Mouse (Mus musculus): Measurements from ENCODE around the gene Gm10837.

DNA sequence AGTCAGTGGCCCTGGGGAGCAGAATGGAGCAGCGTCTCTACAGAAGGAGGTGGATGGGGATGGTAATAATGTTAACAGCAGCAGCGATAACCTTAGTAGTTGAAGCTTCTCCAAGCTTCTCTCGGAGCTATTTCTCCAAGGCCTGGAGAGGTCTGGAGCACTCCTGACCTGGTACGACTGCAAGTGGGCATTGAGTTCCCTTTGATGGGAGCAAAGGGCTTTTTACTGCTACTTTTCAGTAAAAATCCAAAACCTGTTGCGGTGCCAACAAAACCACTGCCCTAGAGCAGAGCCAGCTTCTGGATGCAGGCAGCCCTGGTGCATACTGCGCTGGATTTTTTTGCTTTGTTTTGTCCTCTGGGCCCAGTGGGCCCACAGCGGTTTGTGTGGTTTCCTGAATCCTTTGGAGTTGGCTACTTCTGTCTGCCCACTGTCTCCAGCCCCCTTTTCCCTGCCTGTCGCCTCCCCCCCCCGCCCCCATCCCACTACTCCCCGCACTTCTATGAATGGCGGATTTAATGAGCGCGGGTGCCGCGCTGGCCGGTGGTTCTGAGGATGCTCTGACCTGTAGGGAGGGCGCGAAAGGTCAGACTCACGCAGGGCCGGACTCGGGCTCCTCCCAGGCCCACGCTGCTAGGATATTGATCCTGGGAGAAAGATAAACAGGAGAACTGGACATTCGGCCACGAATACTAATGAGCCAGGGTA is 5.4 kb upstream of the Gm10837 start:
- TF ChIP-seq CTCF (IDR thresholded peaks at IDR 0.05; ENCODE audit: control insufficient read depth, insufficient read depth, insufficient replicate concordance, low read depth, low read length) = no peak
- no peak for TF ChIP-seq POLR2A (IDR thresholded peaks at IDR 0.05; ENCODE audit: control insufficient read depth, low read depth, low read length)

All from testis, adult 2 months (tissue).